Mouse (Mus musculus) liver, embryonic 15.5 days (tissue): ENCODE measurements around the gene Doxl2. TPM values are rescaled to one million over a fixed set of nuclear protein-coding genes. Genes with fewer than 3 reads are reported as not detected.
A peak's percentile ranks its signal among the peaks of the same experiment; 100 is the strongest.

ENCODE experiments used
- ATAC-seq: fragments of 200-750 bp; cut with Nextera tagmentation; 2 replicates; pipeline ENCODE4 v1.8.0; 2017; ENCODE audit warnings: moderate number of reproducible peaks, mild to moderate bottlenecking, moderate library complexity; ENCODE audit not compliant: insufficient read depth
- H3K27ac ChIP-seq: fragments of 300-500 bp; sonication (generic); replicated peaks from 2 replicates; pipeline ENCODE4 v1.5.1; 2015; ENCODE audit warnings: mild to moderate bottlenecking, inconsistent platforms
- H3K27me3 ChIP-seq: fragments of 300-500 bp; sonication (generic); 2 replicates; pipeline ENCODE4 v1.6.1; 2015; ENCODE audit warnings: mild to moderate bottlenecking, inconsistent platforms
- H3K36me3 ChIP-seq: fragments of 300-500 bp; sonication (generic); replicated peaks from 2 replicates; pipeline ENCODE4 v1.6.1; 2015; ENCODE audit warnings: moderate library complexity, mild to moderate bottlenecking, inconsistent platforms
- H3K4me1 ChIP-seq: fragments of 300-500 bp; sonication (generic); replicated peaks from 2 replicates; pipeline ENCODE4 v1.6.1; 2015; ENCODE audit warnings: inconsistent platforms
- H3K4me2 ChIP-seq: fragments of 300-500 bp; sonication (generic); 2 replicates; pipeline ENCODE4 v1.6.1; 2015; ENCODE audit warnings: moderate library complexity, mild to moderate bottlenecking, inconsistent platforms
- H3K4me3 ChIP-seq: fragments of 300-500 bp; sonication (generic); replicated peaks from 2 replicates; pipeline ENCODE4 v1.5.1; 2015; ENCODE audit warnings: mild to moderate bottlenecking, inconsistent platforms
- H3K9ac ChIP-seq: fragments of 300-500 bp; sonication (generic); 2 replicates; pipeline ENCODE4 v1.6.1; 2015; ENCODE audit warnings: moderate library complexity, mild to moderate bottlenecking, inconsistent platforms
- H3K9me3 ChIP-seq: fragments of 300-500 bp; sonication (generic); replicated peaks from 2 replicates; pipeline ENCODE4 v1.6.1; 2016; ENCODE audit warnings: inconsistent platforms
- WGBS: fragments of 180-500 bp; shearing (Covaris S2); methylation state at CpG from one replicate; pipeline ENCODE4 v1.1.7; 2015; ENCODE audit warnings: mixed read lengths; ENCODE audit not compliant: insufficient replicate concordance; 5-methylcytosine and 5-hydroxymethylcytosine counted together
- polyA plus RNA-seq: library from polyadenylated mRNA; unstranded; fragments of >200 nt; fragmentation: Nextera tagmentation; extraction: Ambion mirVana; gene quantifications from 2 replicates; pipeline ENCODE4 v1.2.1, GENCODE M21; 2015

The Doxl2 gene
- polyA plus RNA-seq, 1 experiment from 2014 or later = not detected

GRCm38 (mm10) chr6:48967868-48968267, 6.9 kb upstream of the Doxl2 start:
- no peak overlapping the region for H3K27ac ChIP-seq
- no peak overlapping the region for H3K9ac ChIP-seq
- ATAC-seq = no peak
- no peaks in the 10 kb centered on the region for H3K4me1 ChIP-seq
- no peak overlapping the region for H3K4me2 ChIP-seq
- no peak overlapping the region for H3K4me3 ChIP-seq
- H3K9me3 ChIP-seq = no peaks in the 10 kb centered on the region
- no peaks in the 10 kb centered on the region for H3K27me3 ChIP-seq
- H3K36me3 ChIP-seq = no peaks in the 10 kb centered on the region

GRCm38 (mm10) chr6:48979616-48980015, 4.9 kb downstream of the Doxl2 start:
- H3K4me2 ChIP-seq = no peak overlapping the region
- H3K4me1 ChIP-seq = no peaks in the 10 kb centered on the region
- no peaks in the 10 kb centered on the region for H3K36me3 ChIP-seq
- no peak overlapping the region for H3K27ac ChIP-seq
- no peak overlapping the region for H3K4me3 ChIP-seq
- no peak for ATAC-seq
- WGBS = 29% methylated on average over 1 of the region's 1 CpGs
- no peaks in the 10 kb centered on the region for H3K27me3 ChIP-seq
- no peak overlapping the region for H3K9ac ChIP-seq
- no peaks in the 10 kb centered on the region for H3K9me3 ChIP-seq

- Histone ChIP-seq H3K4me2 (no peak overlapping the region), H3K9me3 (no peaks in the 10 kb centered on the region), H3K36me3 (no peaks in the 10 kb centered on the region), H3K4me3 (no peak overlapping the region), H3K27me3 (no peaks in the 10 kb centered on the region), H3K4me1 (no peaks in the 10 kb centered on the region), H3K27ac (no peak overlapping the region), H3K9ac (no peak overlapping the region)
- 45% methylated on average over 3 of the region's 3 CpGs for WGBS
- ATAC-seq = no peak
Observed at GRCm38 (mm10) chr6:48982305-48982704, 7.5 kb downstream of the Doxl2 start.

- Histone ChIP-seq H3K36me3 (no peaks in the 10 kb centered on the region), H3K4me2 (no peak within 1 kb of the TSS), H3K9me3 (no peaks in the 10 kb centered on the region), H3K4me3 (no peak within 1 kb of the TSS), H3K27me3 (no peaks in the 10 kb centered on the region), H3K27ac (no peak within 1 kb of the TSS), H3K4me1 (no peaks in the 10 kb centered on the region), H3K9ac (no peak within 1 kb of the TSS)
- no peak for ATAC-seq
- WGBS = 36% methylated on average over 7 of the region's 7 CpGs
Observed at GRCm38 (mm10) chr6:48986444-48986990, 11.8 kb downstream of the Doxl2 start, which contains the start of gene Svs1. Gene Svs1, plus strand, starts transcription at chr6:48986861.

GRCm38 (mm10) chr6:48989971-48990370, 15.2 kb downstream of the Doxl2 start:
- Histone ChIP-seq H3K9me3 (no peaks in the 10 kb centered on the region), H3K27me3 (no peaks in the 10 kb centered on the region), H3K4me1 (no peaks in the 10 kb centered on the region), H3K9ac (no peak overlapping the region), H3K27ac (no peak overlapping the region), H3K4me2 (no peak overlapping the region), H3K36me3 (no peaks in the 10 kb centered on the region), H3K4me3 (no peak overlapping the region)
- WGBS = 78% methylated on average over 5 of the region's 5 CpGs
- ATAC-seq = no peak

GRCm38 (mm10) chr6:48991991-48992390, 17.2 kb downstream of the Doxl2 start:
- no peak for ATAC-seq
- Histone ChIP-seq H3K27me3 (no peaks in the 10 kb centered on the region), H3K4me3 (no peak overlapping the region), H3K4me1 (no peaks in the 10 kb centered on the region), H3K36me3 (no peaks in the 10 kb centered on the region), H3K9me3 (no peaks in the 10 kb centered on the region), H3K27ac (no peak overlapping the region), H3K4me2 (no peak overlapping the region), H3K9ac (no peak overlapping the region)
- 52% methylated on average over 4 of the region's 4 CpGs for WGBS

GRCm38 (mm10) chr6:48998186-48998585, 23.4 kb downstream of the Doxl2 start:
- 59% methylated on average over 6 of the region's 6 CpGs for WGBS
- no peak for ATAC-seq

GRCm38 (mm10) chr6:48998796-48999195, 24.0 kb downstream of the Doxl2 start:
- H3K27me3 ChIP-seq = no peaks in the 10 kb centered on the region
- H3K9ac ChIP-seq = no peak overlapping the region
- H3K4me3 ChIP-seq = no peak overlapping the region
- H3K27ac ChIP-seq = no peak overlapping the region
- ATAC-seq = no peak
- no peak overlapping the region for H3K4me2 ChIP-seq
- no peaks in the 10 kb centered on the region for H3K4me1 ChIP-seq
- no peaks in the 10 kb centered on the region for H3K36me3 ChIP-seq
- H3K9me3 ChIP-seq = no peaks in the 10 kb centered on the region
- WGBS = 60% methylated on average over 4 of the region's 4 CpGs

More at GRCm38 (mm10) chr6:48998186-48998585, 23.4 kb downstream of the Doxl2 start:
- no peaks in the 10 kb centered on the region for H3K27me3 ChIP-seq
- no peaks in the 10 kb centered on the region for H3K36me3 ChIP-seq
- no peak overlapping the region for H3K27ac ChIP-seq
- H3K4me2 ChIP-seq = no peak overlapping the region
- H3K9ac ChIP-seq = no peak overlapping the region
- H3K9me3 ChIP-seq = no peaks in the 10 kb centered on the region
- H3K4me1 ChIP-seq = no peaks in the 10 kb centered on the region
- no peak overlapping the region for H3K4me3 ChIP-seq

- no peaks in the 10 kb centered on the region for H3K27me3 ChIP-seq
- peaks cover 4% of the 10 kb centered on the region for H3K4me1 ChIP-seq
- no peak overlapping the region for H3K9ac ChIP-seq
- 40% methylated on average over 4 of the region's 4 CpGs for WGBS
- H3K9me3 ChIP-seq = no peaks in the 10 kb centered on the region
- no peak overlapping the region for H3K4me3 ChIP-seq
- no peak for ATAC-seq
- no peak overlapping the region for H3K27ac ChIP-seq
- no peak overlapping the region for H3K4me2 ChIP-seq
- no peaks in the 10 kb centered on the region for H3K36me3 ChIP-seq
Observed at GRCm38 (mm10) chr6:49003381-49003780, 28.6 kb downstream of the Doxl2 start.

- Histone ChIP-seq H3K4me2 (peak overlapping the region; percentile 48), H3K36me3 (no peaks in the 10 kb centered on the region), H3K27me3 (no peaks in the 10 kb centered on the region), H3K4me1 (peaks cover 8% of the 10 kb centered on the region), H3K9me3 (no peaks in the 10 kb centered on the region), H3K4me3 (peak overlapping the region; percentile 22; the same call in 1 of the 2 replicates), H3K9ac (no peak overlapping the region), H3K27ac (no peak overlapping the region)
- 2% methylated on average over 9 of the region's 9 CpGs for WGBS
- no peak for ATAC-seq
Observed at GRCm38 (mm10) chr6:49007981-49008380, 33.2 kb downstream of the Doxl2 start.

- H3K36me3 ChIP-seq = no peaks in the 10 kb centered on the region
- peak overlapping the region; percentile 48 for H3K4me2 ChIP-seq
- no peak overlapping the region for H3K9ac ChIP-seq
- peak overlapping the region; percentile 22; the same call in 1 of the 2 replicates for H3K4me3 ChIP-seq
- ATAC-seq = no peak
- peaks cover 8% of the 10 kb centered on the region for H3K4me1 ChIP-seq
- H3K27ac ChIP-seq = no peak overlapping the region
- no peaks in the 10 kb centered on the region for H3K27me3 ChIP-seq
- 27% methylated on average over 13 of the region's 13 CpGs for WGBS
- no peaks in the 10 kb centered on the region for H3K9me3 ChIP-seq
Observed at GRCm38 (mm10) chr6:49008420-49009160, 33.8 kb downstream of the Doxl2 start.
